Mouse (Mus musculus) midbrain, embryonic 16.5 days (tissue): ENCODE measurements around the gene Hist2h2aa1. TPM values are rescaled to one million over a fixed set of nuclear protein-coding genes. Genes with fewer than 3 reads are reported as not detected.
A peak's percentile ranks its signal among the peaks of the same experiment; 100 is the strongest.
"Not testable (repeated sequence)": the region's sequence is repeated elsewhere in the genome, so short reads cannot be mapped to it uniquely, and the experiment has no call there.

ENCODE experiments used
- ATAC-seq: fragments of 200-750 bp; cut with Nextera tagmentation; 2 replicates; pipeline ENCODE4 v1.8.0; 2017; ENCODE audit warnings: moderate TSS enrichment
- H3K27ac ChIP-seq: fragments of 300-500 bp; sonication (generic); 2 replicates; pipeline ENCODE4 v1.5.1; 2014; ENCODE audit warnings: mild to moderate bottlenecking, low read length, mixed read lengths
- H3K27me3 ChIP-seq: fragments of 300-500 bp; sonication (generic); 2 replicates; pipeline ENCODE4 v1.6.1; 2014; ENCODE audit warnings: low read depth, low read length, mixed read lengths; ENCODE audit not compliant: control insufficient read depth, insufficient read depth
- H3K36me3 ChIP-seq: fragments of 300-500 bp; sonication (generic); 2 replicates; pipeline ENCODE4 v1.6.1; 2014; ENCODE audit warnings: mild to moderate bottlenecking, low read length, moderate library complexity, mixed read lengths; ENCODE audit not compliant: control insufficient read depth, insufficient read depth
- H3K4me1 ChIP-seq: fragments of 300-500 bp; sonication (generic); 2 replicates; pipeline ENCODE4 v1.6.1; 2014; ENCODE audit warnings: mild to moderate bottlenecking, low read length, mixed read lengths; ENCODE audit not compliant: control insufficient read depth, insufficient read depth
- H3K4me2 ChIP-seq: fragments of 300-500 bp; sonication (generic); 2 replicates; pipeline ENCODE4 v1.6.1; 2014; ENCODE audit warnings: mild to moderate bottlenecking, low read length, mixed read lengths
- H3K4me3 ChIP-seq: fragments of 300-500 bp; sonication (generic); 2 replicates; pipeline ENCODE4 v1.5.1; 2014; ENCODE audit warnings: low read depth, mild to moderate bottlenecking, low read length, moderate library complexity, mixed read lengths
- H3K9ac ChIP-seq: fragments of 300-500 bp; sonication (generic); 2 replicates; pipeline ENCODE4 v1.6.1; 2014; ENCODE audit warnings: low read depth, low read length, mixed read lengths
- H3K9me3 ChIP-seq: fragments of 300-500 bp; sonication (generic); replicated peaks from 2 replicates; pipeline ENCODE4 v1.6.1; 2014; ENCODE audit warnings: mild to moderate bottlenecking, low read length, mixed read lengths; ENCODE audit not compliant: control insufficient read depth, poor library complexity, severe bottlenecking
- WGBS: fragments of 180-500 bp; shearing (Covaris S2); extraction: QIAGEN DNeasy Blood & Tissue Kit; methylation state at CpG from one replicate; pipeline ENCODE4 v1.1.7; 2014; 5-methylcytosine and 5-hydroxymethylcytosine counted together
- polyA plus RNA-seq: library from polyadenylated mRNA; unstranded; fragments of >200 nt; fragmentation: Nextera tagmentation; extraction: Ambion mirVana; gene quantifications from 2 replicates; pipeline ENCODE4 v1.2.1, GENCODE M21; 2015

The Hist2h2aa1 gene
- polyA plus RNA-seq, 1 experiment from 2014 or later, result 13.2 TPM

- Histone ChIP-seq H3K4me1 (no peaks in the 10 kb centered on the region), H3K4me2 (no peak overlapping the region), H3K27ac (no peak overlapping the region), H3K36me3 (no peaks in the 10 kb centered on the region), H3K9ac (no peak overlapping the region; the same call in 1 of the 2 replicates), H3K9me3 (no peaks in the 10 kb centered on the region), H3K27me3 (no peaks in the 10 kb centered on the region), H3K4me3 (no peak overlapping the region)
- ATAC-seq, result no peak
- 21% methylated on average over 15 of the region's 15 CpGs for WGBS
Observed at GRCm38 (mm10) chr3:96209242-96209641, 36.1 kb upstream of the Hist2h2aa1 start.

GRCm38 (mm10) chr3:96219191-96219641, 26.1 kb upstream of the Hist2h2aa1 start:
- Histone ChIP-seq H3K27me3 (no peaks in the 10 kb centered on the region; the same call in 1 of the 2 replicates), H3K4me1 (peaks cover 24% of the 10 kb centered on the region), H3K36me3 (no peaks in the 10 kb centered on the region), H3K4me3 (peak overlapping the region; percentile 67), H3K9me3 (no peaks in the 10 kb centered on the region), H3K9ac (peak overlapping the region; percentile 61), H3K27ac (peak overlapping the region; percentile 98), H3K4me2 (peak overlapping the region; percentile 65)
- 0% methylated on average over 12 of the region's 12 CpGs for WGBS
- ATAC-seq, result peak; percentile 52

- Histone ChIP-seq H3K9me3 (no peaks in the 10 kb centered on the region), H3K4me2 (peak within 1 kb of the TSS; percentile 65), H3K27me3 (no peaks in the 10 kb centered on the region; the same call in 1 of the 2 replicates), H3K4me3 (peak within 1 kb of the TSS; percentile 67), H3K9ac (peak within 1 kb of the TSS; percentile 78), H3K4me1 (peaks cover 25% of the 10 kb centered on the region), H3K27ac (peak within 1 kb of the TSS; percentile 98), H3K36me3 (no peaks in the 10 kb centered on the region)
- ATAC-seq, result peak; percentile 94
- WGBS, result under 1% methylated on average over 37 of the region's 37 CpGs
Observed at GRCm38 (mm10) chr3:96219661-96220130, 25.6 kb upstream of the Hist2h2aa1 start, which contains the start of the genes Bola1 and Hist2h2ab. Gene Bola1 (minus strand): TSS chr3:96219709. Gene Hist2h2ab (plus strand): TSS chr3:96219865.

- H3K36me3 ChIP-seq, H3K9me3 ChIP-seq, H3K27me3 ChIP-seq: not testable (repeated sequence)
- Histone ChIP-seq H3K27ac (peak overlapping the region; percentile 98), H3K9ac (peak overlapping the region; percentile 78), H3K4me2 (peak overlapping the region; percentile 65), H3K4me1 (peaks cover 25% of the 10 kb centered on the region), H3K4me3 (peak overlapping the region; percentile 67)
- under 1% methylated on average over 31 of the region's 47 CpGs for WGBS
- peak; percentile 9 for ATAC-seq
Observed at GRCm38 (mm10) chr3:96220131-96220764, 25.0 kb upstream of the Hist2h2aa1 start.

GRCm38 (mm10) chr3:96220765-96221639, 24.3 kb upstream of the Hist2h2aa1 start, which contains the start of the genes Hist2h2ac and Hist2h2be:
Gene Hist2h2ac (minus strand): TSS chr3:96220880.
Gene Hist2h2be (plus strand): TSS chr3:96221119.
- H3K9ac ChIP-seq, result peak within 1 kb of the TSS; percentile 78
- no peaks in the 10 kb centered on the region for H3K27me3 ChIP-seq
- H3K4me2 ChIP-seq, result peak within 1 kb of the TSS; percentile 65
- under 1% methylated on average over 43 of the region's 43 CpGs for WGBS
- peak within 1 kb of the TSS; percentile 67 for H3K4me3 ChIP-seq
- ATAC-seq, result peak; percentile 82
- no peaks in the 10 kb centered on the region for H3K9me3 ChIP-seq
- peak within 1 kb of the TSS; percentile 98 for H3K27ac ChIP-seq
- peaks cover 25% of the 10 kb centered on the region for H3K4me1 ChIP-seq
- no peaks in the 10 kb centered on the region for H3K36me3 ChIP-seq

GRCm38 (mm10) chr3:96221640-96222038, 23.7 kb upstream of the Hist2h2aa1 start:
- no peak for ATAC-seq
- H3K4me2 ChIP-seq, result peak overlapping the region; percentile 65
- H3K36me3 ChIP-seq, result no peaks in the 10 kb centered on the region
- 9% methylated on average over 9 of the region's 9 CpGs for WGBS
- no peaks in the 10 kb centered on the region for H3K9me3 ChIP-seq
- H3K27ac ChIP-seq, result peak overlapping the region; percentile 98
- H3K4me3 ChIP-seq, result peak overlapping the region; percentile 67
- no peaks in the 10 kb centered on the region for H3K27me3 ChIP-seq
- peaks cover 25% of the 10 kb centered on the region for H3K4me1 ChIP-seq
- peak overlapping the region; percentile 78 for H3K9ac ChIP-seq

GRCm38 (mm10) chr3:96222774-96223173, 22.5 kb upstream of the Hist2h2aa1 start:
- Histone ChIP-seq H3K27ac (no peak overlapping the region), H3K9ac (no peak overlapping the region), H3K36me3 (no peaks in the 10 kb centered on the region), H3K4me3 (no peak overlapping the region), H3K4me1 (peaks cover 25% of the 10 kb centered on the region), H3K27me3 (no peaks in the 10 kb centered on the region), H3K9me3 (no peaks in the 10 kb centered on the region), H3K4me2 (peak overlapping the region; percentile 65; the same call in 1 of the 2 replicates)
- no peak for ATAC-seq
- 85% methylated on average over 4 of the region's 4 CpGs for WGBS

GRCm38 (mm10) chr3:96225421-96225820, 19.9 kb upstream of the Hist2h2aa1 start:
- Histone ChIP-seq H3K27ac (no peak overlapping the region), H3K9ac (no peak overlapping the region), H3K4me3 (no peak overlapping the region), H3K4me1 (peaks cover 18% of the 10 kb centered on the region), H3K9me3 (no peaks in the 10 kb centered on the region), H3K4me2 (no peak overlapping the region), H3K27me3 (no peaks in the 10 kb centered on the region), H3K36me3 (no peaks in the 10 kb centered on the region)
- WGBS, result 9% methylated on average over 2 of the region's 2 CpGs
- no peak for ATAC-seq
